ENCODE assay signal across 30 mouse cellular contexts in genomic region chr12:72240506-72240905, GRCm38 (mm10). TPM values are rescaled to one million over a fixed set of nuclear protein-coding genes. Genes with fewer than 3 reads are reported as not detected.
DNase-seq lines count a peak whose midpoint lies in the region; ATAC-seq and TF ChIP-seq lines count a peak whose summit lies in the region.
"Had no signal": no experiment of that assay in that cellular context is flagged by ENCODE, and none has a peak within 500 bp of the region (broad histone marks: within the 10 kb centered on the region; RNA-seq: fewer than 3 reads in every experiment).

No protein-coding gene starts in this region.

- no peak for ATAC-seq in hindbrain, embryonic 15.5 days (ENCODE audit: low FRiP score, low read depth)
- no peak for ATAC-seq in hindbrain, postnatal 0 days
- no peak for ATAC-seq in midbrain, embryonic 16.5 days
- no peak for ATAC-seq in midbrain, embryonic 13.5 days
- ATAC-seq: forebrain, embryonic 14.5 days had no signal

- no peak overlapping the region for H3K4me2 ChIP-seq in hindbrain, embryonic 15.5 days
- no peak overlapping the region for H3K4me2 ChIP-seq in hindbrain, postnatal 0 days (ENCODE audit: low read depth, low read length)
- no peak overlapping the region for H3K4me2 ChIP-seq in midbrain, embryonic 16.5 days (ENCODE audit: low read length)
- no peak overlapping the region for H3K4me2 ChIP-seq in midbrain, embryonic 13.5 days (replicated peaks)
- H3K4me2 ChIP-seq: embryonic facial prominence, embryonic 13.5 days; embryonic facial prominence, embryonic 15.5 days; forebrain, embryonic 12.5 days had no signal

- no peaks in the 10 kb centered on the region for H3K9me3 ChIP-seq in heart, embryonic 10.5 days
- H3K9me3 ChIP-seq in hindbrain, embryonic 15.5 days = no peaks in the 10 kb centered on the region
- H3K9me3 ChIP-seq in hindbrain, postnatal 0 days (ENCODE audit: low read length) = no peaks in the 10 kb centered on the region
- H3K9me3 ChIP-seq in midbrain, embryonic 16.5 days (replicated peaks; ENCODE audit: control insufficient read depth, low read length, poor library complexity, severe bottlenecking) = 0 out of 2 replicates have a peak, but pooled peaks cover 2% of the 10 kb centered on the region
- H3K9me3 ChIP-seq in midbrain, embryonic 13.5 days = no peaks in the 10 kb centered on the region
- H3K9me3 ChIP-seq: embryonic facial prominence, embryonic 13.5 days; embryonic facial prominence, embryonic 15.5 days; forebrain, embryonic 12.5 days had no signal

- no peak overlapping the region for H3K4me3 ChIP-seq in heart, embryonic 10.5 days
- H3K4me3 ChIP-seq in hindbrain, embryonic 15.5 days = no peak overlapping the region
- no peak overlapping the region for H3K4me3 ChIP-seq in hindbrain, postnatal 0 days (ENCODE audit: low read length)
- no peak overlapping the region for H3K4me3 ChIP-seq in left cerebral cortex, adult 2 months
- H3K4me3 ChIP-seq in midbrain, embryonic 16.5 days (ENCODE audit: low read depth, low read length) = no peak overlapping the region
- H3K4me3 ChIP-seq in midbrain, embryonic 13.5 days (replicated peaks) = no peak overlapping the region
- H3K4me3 ChIP-seq: embryonic facial prominence, embryonic 13.5 days; embryonic facial prominence, embryonic 15.5 days; erythroblast, embryonic 14.5 days; forebrain, embryonic 10.5 days; forebrain, embryonic 12.5 days had no signal

- peaks cover 19% of the 10 kb centered on the region; the same call in 1 of the 2 replicates for H3K4me1 ChIP-seq in heart, embryonic 10.5 days
- H3K4me1 ChIP-seq in hindbrain, embryonic 15.5 days (replicated peaks) = peaks cover 29% of the 10 kb centered on the region
- H3K4me1 ChIP-seq in hindbrain, postnatal 0 days (ENCODE audit: insufficient read depth, low read length) = 0 out of 2 replicates have a peak, but pooled peaks cover 5% of the 10 kb centered on the region
- peaks cover 20% of the 10 kb centered on the region for H3K4me1 ChIP-seq in midbrain, embryonic 16.5 days (ENCODE audit: control insufficient read depth, insufficient read depth, low read length)
- H3K4me1 ChIP-seq in midbrain, embryonic 13.5 days (replicated peaks) = peaks cover 21% of the 10 kb centered on the region; the same call in 1 of the 2 replicates

- H3K27ac ChIP-seq in heart, embryonic 10.5 days = no peak overlapping the region
- 0 out of 2 replicates have a peak overlapping the region, but pooled peaks have one; percentile 66 for H3K27ac ChIP-seq in hindbrain, embryonic 15.5 days (replicated peaks)
- H3K27ac ChIP-seq in hindbrain, postnatal 0 days = no peak overlapping the region
- H3K27ac ChIP-seq in left cerebral cortex, adult 2 months = peak overlapping the region; percentile 29; the same call in 1 of the 2 replicates
- peak overlapping the region; percentile 28; the same call in 1 of the 2 replicates for H3K27ac ChIP-seq in midbrain, embryonic 16.5 days (ENCODE audit: low read length)
- H3K27ac ChIP-seq in midbrain, embryonic 13.5 days = no peak overlapping the region
- H3K27ac ChIP-seq: embryonic facial prominence, embryonic 13.5 days; embryonic facial prominence, embryonic 15.5 days; forebrain, embryonic 10.5 days had no signal

- TF ChIP-seq CTCF in hindbrain, postnatal 0 days (IDR thresholded peaks at IDR 0.05; ENCODE audit: low read depth) = no peak
- TF ChIP-seq CTCF in left cerebral cortex, adult 2 months (IDR thresholded peaks at IDR 0.05) = no peak

- peaks cover 31% of the 10 kb centered on the region for H3K27me3 ChIP-seq in heart, embryonic 10.5 days (ENCODE audit: insufficient read depth, poor library complexity, severe bottlenecking)
- H3K27me3 ChIP-seq in hindbrain, embryonic 15.5 days = no peaks in the 10 kb centered on the region
- no peaks in the 10 kb centered on the region for H3K27me3 ChIP-seq in hindbrain, postnatal 0 days (ENCODE audit: insufficient read depth, low read length)
- H3K27me3 ChIP-seq in midbrain, embryonic 16.5 days (ENCODE audit: control insufficient read depth, insufficient read depth, low read depth, low read length) = no peaks in the 10 kb centered on the region
- H3K27me3 ChIP-seq in midbrain, embryonic 13.5 days = peaks cover 7% of the 10 kb centered on the region; the same call in 1 of the 2 replicates

- intact Hi-C loops in left cerebral cortex, adult 2 months (cut with DNase I) = no loop called here

- H3K9ac ChIP-seq in hindbrain, embryonic 15.5 days = no peak overlapping the region
- H3K9ac ChIP-seq in hindbrain, postnatal 0 days (replicated peaks; ENCODE audit: low read length) = no peak overlapping the region
- H3K9ac ChIP-seq in midbrain, embryonic 16.5 days (ENCODE audit: low read depth, low read length) = no peak overlapping the region
- no peak overlapping the region for H3K9ac ChIP-seq in midbrain, embryonic 13.5 days (replicated peaks)
- H3K9ac ChIP-seq: embryonic facial prominence, embryonic 13.5 days; embryonic facial prominence, embryonic 15.5 days; forebrain, embryonic 12.5 days had no signal

- DNase-seq in heart, embryonic 10.5 days (ENCODE audit: low spot score) = peak; percentile 57
- DNase-seq in heart, postnatal 4 days = no peak
- no peak for DNase-seq in hindbrain, postnatal 0 days (ENCODE audit: low spot score)
- DNase-seq in left cerebral cortex, adult 2 months (ENCODE audit: extremely low spot score in 1 of 2, low spot score in 2 of 2) = no peak
- DNase-seq in left cerebral cortex, adult 9 months (ENCODE audit: low spot score in 2 of 2) = no peak
- DNase-seq: adrenal gland, adult 2 months; adrenal gland, postnatal 10 days; adrenal gland, postnatal 25 days; cerebellum, adult 11 months; cerebellum, adult 18-20 months; cerebellum, adult 8-10 months; cerebellum, adult 9-11 months; cerebellum, postnatal 14 days; cerebellum, postnatal 36 days; embryo, embryonic 11 days had no signal

- H3K36me3 ChIP-seq in heart, embryonic 10.5 days = no peaks in the 10 kb centered on the region
- H3K36me3 ChIP-seq in hindbrain, embryonic 15.5 days = no peaks in the 10 kb centered on the region
- no peaks in the 10 kb centered on the region for H3K36me3 ChIP-seq in hindbrain, postnatal 0 days (ENCODE audit: insufficient read depth, low read length)
- no peaks in the 10 kb centered on the region for H3K36me3 ChIP-seq in midbrain, embryonic 16.5 days (ENCODE audit: control insufficient read depth, insufficient read depth, low read length)
- no peaks in the 10 kb centered on the region for H3K36me3 ChIP-seq in midbrain, embryonic 13.5 days
- H3K36me3 ChIP-seq: embryonic facial prominence, embryonic 13.5 days; embryonic facial prominence, embryonic 15.5 days; forebrain, embryonic 10.5 days; forebrain, embryonic 12.5 days had no signal

RNA-seq across cellular contexts. Expression of gene Ccdc175, which starts 55.7 kb away (rescaled TPM):
- not detected in 2 replicates for polyA plus RNA-seq in heart, embryonic 10.5 days (2016; fragmentation: Nextera tagmentation; extraction: Ambion mirVana)
- not detected for total RNA-seq in heart, postnatal 4 days (2021)
- 0.12 TPM in 1 of 2 replicates, not detected in the other for polyA plus RNA-seq in hindbrain, embryonic 15.5 days (2015; fragmentation: Nextera tagmentation; extraction: Ambion mirVana)
- total RNA-seq in hindbrain, postnatal 0 days (2014; rRNA removed) = not detected in 2 replicates
- polyA plus RNA-seq in hindbrain, postnatal 0 days (2015; fragmentation: Nextera tagmentation; extraction: Ambion mirVana) = not detected in 2 replicates
- not detected for total RNA-seq in left cerebral cortex, adult 2 months (2021)
- polyA plus RNA-seq in midbrain, embryonic 16.5 days (2015; fragmentation: Nextera tagmentation; extraction: Ambion mirVana) = not detected in 2 replicates
- not detected in 2 replicates for polyA plus RNA-seq in midbrain, embryonic 13.5 days (2015; fragmentation: Nextera tagmentation; extraction: Ambion mirVana)
- total RNA-seq: adrenal gland, adult 2 months; adrenal gland, postnatal 10 days; adrenal gland, postnatal 25 days; adrenal gland, postnatal 4 days; common myeloid progenitor, adult 5-6 weeks; MEL had no signal
- polyA plus RNA-seq: adrenal gland, adult 2 months; brain, embryonic 14.5 days; C2C12; embryonic facial prominence, embryonic 11.5 days; embryonic facial prominence, embryonic 13.5 days; embryonic facial prominence, embryonic 15.5 days; erythroblast, embryonic 14.5 days; forebrain, embryonic 10.5 days; forebrain, embryonic 12.5 days; forebrain, embryonic 14.5 days had no signal

Comparison
In these comparisons a context has a peak if more than half of its experiments do, and no peak if none do; other contexts are left out.
1. H3K27ac ChIP-seq: peak in hindbrain, embryonic 15.5 days (single experiment), left cerebral cortex, adult 2 months (single experiment) and midbrain, embryonic 16.5 days (single experiment); none in heart, embryonic 10.5 days (single experiment), hindbrain, postnatal 0 days (single experiment) and midbrain, embryonic 13.5 days (single experiment).